Mouse (Mus musculus): Measurements from ENCODE around the gene Thoc7.
"Not testable (repeated sequence)": the region's sequence is repeated elsewhere in the genome, so short reads cannot be mapped to it uniquely, and the experiment has no call there.

Thoc7 gene

DNA sequence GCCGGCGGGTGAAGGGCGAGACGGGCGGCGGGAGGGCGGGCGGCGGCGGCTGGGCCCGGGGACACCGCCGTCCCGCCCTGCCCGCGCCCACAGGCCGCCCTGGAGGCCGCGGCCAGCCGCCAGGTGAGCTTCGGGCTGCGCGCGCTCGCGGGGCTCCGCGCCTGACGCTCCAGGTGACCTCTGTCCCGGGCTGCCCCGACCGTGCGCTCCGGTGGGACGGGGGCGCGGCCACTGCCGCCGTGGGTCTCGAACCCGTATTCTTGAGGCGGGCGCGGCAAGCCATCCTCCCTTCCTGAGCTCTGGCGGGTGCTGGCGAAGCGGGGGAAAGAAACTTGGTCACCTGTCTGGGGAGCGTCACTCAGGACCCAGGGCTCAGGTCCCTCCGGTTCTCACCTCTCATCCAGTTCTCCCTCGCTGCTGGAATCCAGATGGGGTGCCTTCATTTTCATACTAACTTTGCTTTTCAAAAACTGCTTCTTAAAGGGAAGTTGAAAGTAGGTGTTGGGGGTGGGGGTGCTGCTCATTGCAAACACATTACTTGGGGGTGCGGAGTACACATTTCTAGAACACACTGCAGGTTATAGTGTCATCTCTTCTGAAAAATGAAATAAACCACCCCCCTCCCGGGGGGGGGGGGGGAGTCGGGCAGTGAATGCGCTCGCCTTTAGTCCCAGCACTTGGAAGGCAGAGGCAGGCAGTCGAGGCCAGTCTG is at the start of gene Thoc7, which contains the start of gene Atxn7:
Gene Thoc7, minus strand, starts transcription at position 452 of the 712 bp plus-strand sequence.
Gene Atxn7, plus strand, starts transcription at position 40 of the 712 bp plus-strand sequence.
- DNase-seq (ENCODE audit: low spot score), result no peak

DNA sequence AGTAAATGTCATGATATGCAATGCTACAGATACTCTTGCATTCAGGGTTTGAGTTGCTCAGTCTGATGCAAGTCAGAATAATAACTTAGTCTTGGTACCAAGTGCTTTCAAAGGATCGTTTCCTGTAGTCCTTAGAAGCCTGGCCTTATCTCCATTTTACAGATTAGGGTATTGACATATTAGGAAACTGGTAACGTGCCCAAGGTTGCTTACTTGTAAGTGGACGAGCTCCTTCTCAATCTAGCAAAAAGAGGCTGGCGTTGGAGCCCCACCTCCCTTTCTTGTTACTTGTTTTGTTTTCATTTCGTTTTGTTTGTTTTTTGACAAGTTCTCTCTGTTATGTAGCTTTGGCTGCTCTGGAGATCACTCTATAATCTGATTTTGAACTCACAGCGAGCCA is 48.1 kb upstream of the Thoc7 start:
- DNase-seq (ENCODE audit: low spot score), result no peak

DNA sequence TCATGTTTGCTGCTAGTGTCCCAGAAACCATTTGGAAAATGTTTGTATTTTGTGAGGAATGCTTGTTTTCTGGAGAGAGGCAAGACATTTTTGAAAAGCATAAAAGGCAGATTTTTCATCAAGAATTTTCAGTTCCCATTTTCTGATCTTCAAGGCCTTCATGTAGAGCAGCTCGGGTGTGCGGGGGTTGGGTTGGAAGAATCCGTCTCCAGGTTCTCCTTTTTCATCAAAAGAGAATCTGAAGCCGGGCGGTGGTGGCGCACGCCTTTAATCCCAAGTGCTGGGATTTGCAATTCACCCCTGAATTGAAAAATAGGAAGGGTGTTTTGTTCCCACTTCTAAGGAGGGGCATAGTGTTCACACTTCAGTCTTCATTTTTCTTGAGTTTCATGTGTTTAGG is 41.1 kb upstream of the Thoc7 start:
- DNase-seq (ENCODE audit: low spot score), result no peak

DNA sequence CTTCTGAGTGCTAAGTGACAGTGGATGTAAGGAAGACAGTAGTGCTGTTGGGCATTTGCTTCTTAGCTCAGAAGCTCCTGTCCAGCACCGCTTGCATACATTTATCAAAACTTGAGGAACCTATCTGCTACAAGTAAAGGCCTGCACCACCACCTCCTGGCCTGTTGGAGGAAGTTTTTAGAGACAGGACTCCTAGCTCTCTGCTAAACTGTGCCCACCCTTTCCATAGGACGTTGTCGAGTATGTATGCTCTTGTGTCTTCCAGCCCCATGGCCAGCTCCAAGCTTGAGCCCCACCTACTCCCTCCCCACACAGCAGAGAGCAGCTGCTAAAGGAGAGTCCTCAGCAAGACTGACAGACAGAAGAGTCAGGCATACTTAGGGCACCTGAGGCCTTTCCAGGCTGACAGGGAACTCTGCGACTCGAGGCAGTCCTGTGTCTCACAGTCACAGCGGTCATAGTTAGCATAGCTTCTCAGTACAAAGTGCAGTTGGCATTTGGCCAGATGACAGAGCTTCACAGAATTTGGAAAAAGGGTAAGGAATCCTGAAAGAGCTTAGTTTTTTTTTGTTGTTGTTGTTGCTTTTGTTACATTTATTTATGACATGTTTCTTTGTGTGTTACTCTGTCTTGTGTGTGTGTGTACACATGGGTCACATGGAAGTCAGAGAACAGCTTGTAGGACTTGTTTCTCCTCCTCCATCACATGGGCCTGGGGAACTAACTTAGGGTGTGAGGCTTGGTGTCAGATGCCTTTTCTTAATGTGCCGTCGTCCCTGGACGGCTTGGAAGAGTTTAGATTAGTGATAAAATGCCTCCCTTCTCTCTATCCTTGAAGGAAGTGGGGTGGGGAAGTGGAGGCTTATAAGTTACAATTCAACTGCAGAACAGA is 33.8 kb upstream of the Thoc7 start:
- DNase-seq (ENCODE audit: low spot score), result no peak

DNA sequence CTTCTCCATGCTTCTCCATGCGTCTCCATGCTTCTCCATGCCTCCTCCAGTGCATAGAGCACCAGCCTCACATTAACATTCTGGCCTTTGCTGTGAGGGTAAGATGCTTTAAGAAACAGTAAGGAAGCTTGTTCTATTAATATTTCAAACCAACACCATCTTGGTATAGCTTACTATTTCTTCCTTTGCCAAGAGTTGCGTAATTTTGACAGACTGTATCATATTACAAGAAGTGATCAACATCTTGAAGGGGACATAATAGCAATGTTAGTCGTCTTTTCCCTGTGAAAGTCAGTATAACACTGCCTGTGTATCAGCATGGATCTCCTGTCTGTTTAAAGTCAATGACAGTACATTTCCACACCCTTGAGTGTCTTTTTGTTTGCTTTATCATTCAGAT is 29.1 kb upstream of the Thoc7 start:
- no peak for DNase-seq (ENCODE audit: low spot score)

DNA sequence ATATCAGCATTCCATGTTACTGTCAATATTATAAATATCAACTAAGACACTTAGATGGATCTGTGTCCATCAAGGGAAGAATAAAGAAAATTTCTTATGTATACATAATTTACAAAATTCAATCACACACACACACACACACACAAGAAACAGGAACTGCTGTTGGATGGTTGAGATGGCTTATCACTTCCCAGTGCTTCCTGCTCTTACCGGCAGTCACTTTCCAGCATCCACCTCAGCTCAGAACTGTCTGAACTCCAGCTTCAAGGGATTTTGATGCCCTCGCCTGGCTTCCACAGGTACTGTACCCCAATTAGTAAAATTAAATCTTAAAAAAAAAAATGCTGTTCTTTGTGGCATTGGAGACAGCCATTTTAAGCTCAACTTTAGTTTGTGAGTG is 26.7 kb upstream of the Thoc7 start:
- no peak for DNase-seq (ENCODE audit: low spot score)

DNA sequence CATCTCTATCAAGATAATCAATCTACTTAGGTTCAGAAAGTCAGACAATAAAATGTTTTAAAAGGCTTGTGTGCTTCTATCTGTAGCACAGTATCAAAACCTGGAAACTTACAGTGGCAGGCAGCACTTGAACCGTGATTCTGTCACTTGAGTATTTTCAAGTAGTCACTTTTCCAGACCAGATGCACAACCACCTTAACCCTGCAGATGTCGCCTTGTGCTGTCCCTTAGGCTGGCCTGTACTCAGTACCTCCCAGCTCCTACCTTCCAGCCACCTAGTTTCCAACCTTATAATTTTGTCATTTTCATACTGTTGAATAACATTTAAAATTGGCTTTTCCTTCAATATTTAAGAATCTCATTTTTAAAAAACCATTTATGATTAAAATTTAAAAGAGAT is 20.5 kb upstream of the Thoc7 start:
- DNase-seq (ENCODE audit: low spot score), result no peak

DNA sequence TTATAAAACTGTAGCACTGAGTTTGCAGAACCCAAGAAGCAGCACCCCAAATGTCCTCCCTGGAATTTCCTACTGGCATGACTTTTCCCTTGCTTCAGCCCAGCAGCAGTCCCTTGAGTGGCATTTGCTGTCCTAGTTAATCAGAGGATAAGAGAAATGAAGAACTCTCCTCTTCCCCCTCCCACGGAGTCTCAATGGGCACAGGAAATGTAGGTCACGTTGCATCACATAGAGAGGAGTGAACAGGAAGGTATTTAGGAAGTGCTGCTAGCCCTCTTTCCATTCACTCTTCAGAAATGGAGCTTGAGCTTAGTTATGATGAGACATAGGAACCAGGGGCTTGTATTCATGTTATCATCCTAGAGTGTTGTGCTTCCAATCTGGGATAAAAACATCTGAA is 19.6 kb upstream of the Thoc7 start:
- DNase-seq (ENCODE audit: low spot score), result no peak

DNA sequence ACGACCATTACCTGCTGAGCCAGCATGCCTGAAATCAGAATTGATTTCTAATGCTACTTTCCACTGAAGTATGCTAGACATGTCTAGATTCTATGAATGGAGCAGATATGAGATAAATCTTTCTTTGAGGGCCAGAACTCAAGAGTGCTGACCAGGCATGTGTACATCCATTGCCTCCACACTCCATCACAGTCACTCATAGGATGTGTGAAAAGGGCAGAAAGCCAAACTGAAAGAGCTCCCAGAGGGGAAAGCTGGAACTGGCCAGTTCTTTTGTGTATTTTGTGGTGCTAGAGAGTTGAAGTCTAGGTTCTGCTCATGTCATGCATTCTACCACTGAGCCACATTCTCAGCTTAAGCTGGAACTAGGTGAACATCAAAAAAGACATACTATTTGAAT is 15.8 kb upstream of the Thoc7 start:
- DNase-seq (ENCODE audit: low spot score), result no peak

DNA sequence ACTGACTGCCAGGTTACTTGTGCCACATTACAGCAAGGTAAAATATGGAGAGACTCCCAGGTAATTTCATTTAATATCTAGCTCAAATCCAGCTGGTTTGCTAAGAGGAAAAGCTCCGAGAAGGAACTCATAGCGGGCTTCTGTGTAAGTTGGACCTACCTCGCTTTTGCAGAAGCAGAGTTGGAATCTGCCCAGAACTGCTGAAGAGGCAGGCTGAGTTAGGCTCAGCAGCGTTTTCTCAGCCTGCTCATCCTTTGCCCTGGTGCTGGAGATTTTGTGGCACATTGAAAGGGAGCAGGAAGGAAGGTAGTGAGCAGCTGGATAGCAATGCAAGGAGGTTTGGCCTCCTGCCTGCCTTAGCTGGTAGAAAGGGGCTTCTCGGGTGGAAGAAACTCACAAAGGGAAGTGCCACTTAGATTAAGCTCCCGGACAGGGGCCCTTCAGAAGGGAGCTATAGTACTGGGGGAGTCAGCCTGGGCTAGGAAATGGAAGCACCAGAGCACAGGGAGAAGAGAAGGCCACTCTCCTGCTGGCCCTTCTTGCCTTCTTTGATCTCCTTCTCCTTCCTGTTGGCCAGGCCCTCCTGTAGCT is 10.1 kb upstream of the Thoc7 start:
- DNase-seq (ENCODE audit: low spot score), result no peak

DNA sequence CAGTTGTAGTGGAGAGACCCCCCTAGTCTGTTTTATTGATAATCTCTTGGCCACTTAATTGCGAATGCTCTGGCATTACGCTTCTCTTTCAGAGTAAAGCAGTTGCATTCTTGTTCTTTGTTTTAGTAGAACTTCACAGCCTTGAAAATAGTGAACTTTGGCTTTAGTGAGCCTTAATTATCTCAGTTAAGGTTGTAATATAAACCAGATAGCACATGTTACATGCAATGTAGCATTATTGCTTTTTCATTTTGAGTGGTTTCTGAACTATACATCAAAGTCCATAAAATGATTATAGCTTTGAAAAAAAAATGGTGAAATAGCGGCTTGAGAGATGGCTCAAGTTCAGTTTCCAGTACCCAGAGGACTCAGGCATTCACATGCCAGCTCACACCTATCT is 8.9 kb upstream of the Thoc7 start:
- no peak for DNase-seq (ENCODE audit: low spot score)

DNA sequence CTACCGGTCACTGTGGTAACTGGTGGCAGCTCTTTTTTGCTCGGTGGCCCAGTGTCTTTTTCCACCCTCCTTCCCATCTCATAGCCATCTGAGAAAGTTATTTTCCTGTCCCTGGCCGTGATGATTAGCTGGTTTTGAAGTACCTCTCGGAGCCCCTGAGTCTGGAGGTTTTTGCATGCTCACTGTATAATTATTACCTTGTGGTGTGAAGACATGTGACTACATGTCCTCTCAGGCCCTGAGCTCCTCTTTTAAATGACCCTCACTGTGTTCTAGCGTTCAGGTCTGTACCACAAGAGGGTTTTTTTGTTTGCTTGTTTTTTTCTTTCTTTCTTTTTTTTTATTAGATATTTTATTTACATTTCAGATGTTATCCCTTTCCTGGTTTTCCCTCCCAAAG is 6.8 kb upstream of the Thoc7 start:
- DNase-seq (ENCODE audit: low spot score), result no peak

DNA sequence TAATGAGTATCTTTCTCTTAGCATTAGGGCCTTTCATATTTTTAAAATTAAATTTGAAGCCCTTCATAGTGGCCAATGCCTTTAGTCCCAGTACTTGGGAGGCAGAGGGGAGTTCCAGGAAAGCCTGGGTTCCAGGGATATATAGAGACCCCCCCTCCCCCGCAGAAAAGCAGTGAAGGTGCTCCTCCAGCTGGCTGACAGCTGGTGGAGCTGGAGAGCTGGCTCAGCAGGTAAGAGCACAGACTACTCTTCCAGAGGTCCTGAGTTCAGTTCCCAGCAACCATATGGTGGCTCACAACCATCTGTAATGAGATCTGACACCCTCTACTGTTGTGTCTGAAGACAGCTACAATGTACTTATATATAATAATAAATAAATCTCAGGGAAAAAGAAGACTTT is 6.0 kb upstream of the Thoc7 start:
- DNase-seq (ENCODE audit: low spot score), result no peak

DNA sequence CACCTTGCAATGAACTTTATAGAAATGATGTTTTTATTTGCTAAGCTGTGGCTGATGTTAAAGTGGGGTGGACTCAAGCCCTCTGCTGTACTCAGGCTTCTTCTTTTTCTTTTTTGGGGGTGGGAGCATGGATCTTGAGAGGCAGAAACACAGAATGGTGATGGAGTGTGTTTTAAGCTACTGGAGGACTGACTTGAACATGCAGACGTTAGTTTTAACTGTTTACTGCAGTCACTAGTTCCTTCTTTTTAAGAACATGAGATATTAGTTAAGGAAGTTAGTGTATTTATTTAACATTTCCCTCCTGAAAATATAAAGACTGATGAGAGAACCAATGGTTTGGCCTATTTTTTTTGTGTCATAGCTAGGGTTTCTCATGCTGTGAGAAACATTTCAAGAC is 1.9 kb upstream of the Thoc7 start:
- DNase-seq (ENCODE audit: low spot score), result no peak

DNA sequence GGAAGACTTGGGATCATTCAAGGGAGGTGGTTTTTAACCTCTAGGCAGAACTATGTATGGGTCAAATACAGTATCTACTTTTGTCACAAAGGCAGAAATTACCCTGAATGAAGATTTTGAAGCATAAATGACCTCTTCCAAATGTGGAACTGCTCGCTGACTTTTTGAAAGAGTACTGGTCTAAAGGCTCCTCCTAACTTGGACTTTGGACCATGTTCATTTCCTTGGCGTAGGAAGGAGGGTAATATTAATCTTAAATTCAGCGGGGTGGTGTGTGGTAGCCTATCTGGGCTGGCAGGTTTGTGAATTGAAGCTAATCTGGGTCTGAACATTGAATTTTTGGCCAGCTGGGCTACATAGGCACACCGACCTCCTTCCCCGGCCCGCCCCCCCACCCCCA is 824 bp upstream of the Thoc7 start:
- DNase-seq (ENCODE audit: low spot score), result no peak

DNA sequence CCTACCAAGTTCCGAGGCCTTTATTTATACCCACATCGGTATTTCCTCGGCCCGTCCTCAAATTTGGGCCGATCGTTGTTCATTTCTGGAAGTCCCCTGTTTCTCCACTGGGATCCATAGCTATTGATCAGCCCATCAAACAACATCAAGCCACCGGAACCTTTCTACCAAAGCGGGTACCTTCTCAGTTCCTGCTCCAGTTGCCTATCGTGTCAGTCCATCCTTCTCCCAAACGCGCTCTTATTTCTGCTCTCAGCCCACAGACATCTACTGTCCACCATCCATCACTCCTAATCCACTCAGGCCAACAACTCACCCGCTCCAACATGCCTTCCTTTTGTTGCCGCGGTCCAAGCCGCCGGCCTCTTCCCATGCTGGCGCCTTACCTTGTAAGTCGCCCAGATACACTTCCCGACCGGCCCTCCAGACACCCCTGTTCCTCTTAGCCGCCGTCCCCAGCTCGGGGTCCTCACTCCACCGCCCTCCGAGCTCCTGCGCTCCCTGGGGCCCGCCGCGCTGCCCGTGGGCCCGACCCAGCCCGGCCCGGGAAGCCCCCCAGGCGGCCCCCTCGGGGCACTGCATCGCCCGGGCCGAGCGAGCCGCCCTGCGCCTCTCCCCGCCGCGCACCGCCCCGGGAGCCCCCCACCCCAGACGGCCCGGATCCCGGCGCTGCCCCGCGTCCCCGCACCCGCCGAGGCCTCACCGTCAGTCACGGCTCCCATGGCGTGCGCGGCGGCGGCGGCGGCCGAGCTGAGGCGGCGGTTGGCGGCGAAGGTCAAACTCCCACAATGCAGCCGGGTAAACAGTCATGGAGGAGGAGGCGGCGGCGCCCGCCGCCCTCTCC is 948 bp downstream of the Thoc7 start:
- DNase-seq (ENCODE audit: low spot score), result no peak

DNA sequence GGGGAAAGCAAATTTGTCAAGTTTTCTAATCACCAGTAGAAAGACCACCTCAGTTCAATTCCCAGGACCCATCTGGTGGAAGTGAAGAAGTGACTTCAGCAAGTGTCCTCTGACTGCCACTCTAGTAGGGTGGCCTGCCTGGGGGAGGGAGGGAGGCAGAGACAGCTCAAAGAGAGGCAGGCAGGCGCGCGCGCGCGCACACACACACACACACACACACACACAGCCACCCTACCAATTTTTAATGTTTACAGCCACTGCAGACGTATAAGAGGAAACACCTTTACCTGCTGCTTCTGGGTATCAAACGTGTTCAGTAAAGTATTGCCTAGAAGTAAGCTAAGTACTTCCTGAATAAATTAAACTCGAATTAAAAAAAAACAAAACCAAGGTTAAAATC is 1.6 kb downstream of the Thoc7 start:
- no peak for DNase-seq (ENCODE audit: low spot score)

DNA sequence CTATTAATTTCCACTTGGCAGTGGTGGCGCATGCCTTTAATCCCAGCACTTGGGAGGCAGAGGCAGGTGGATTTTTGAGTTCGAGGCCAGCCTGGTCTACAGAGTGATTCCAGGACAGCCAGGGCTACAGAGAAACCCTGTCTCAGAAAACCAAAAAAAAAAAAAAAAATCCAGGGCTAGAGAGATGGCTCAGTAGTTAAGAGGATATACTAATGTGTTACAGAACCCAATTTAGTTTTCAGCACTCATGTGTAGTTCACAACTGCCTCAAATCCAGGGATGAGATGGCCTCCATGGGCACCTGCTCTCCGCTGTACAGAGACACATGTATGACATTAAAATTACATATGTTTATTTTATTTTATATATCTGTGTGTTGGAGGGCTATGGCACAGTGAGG is 9.5 kb downstream of the Thoc7 start:
- DNase-seq (ENCODE audit: low spot score), result not testable (repeated sequence)

DNA sequence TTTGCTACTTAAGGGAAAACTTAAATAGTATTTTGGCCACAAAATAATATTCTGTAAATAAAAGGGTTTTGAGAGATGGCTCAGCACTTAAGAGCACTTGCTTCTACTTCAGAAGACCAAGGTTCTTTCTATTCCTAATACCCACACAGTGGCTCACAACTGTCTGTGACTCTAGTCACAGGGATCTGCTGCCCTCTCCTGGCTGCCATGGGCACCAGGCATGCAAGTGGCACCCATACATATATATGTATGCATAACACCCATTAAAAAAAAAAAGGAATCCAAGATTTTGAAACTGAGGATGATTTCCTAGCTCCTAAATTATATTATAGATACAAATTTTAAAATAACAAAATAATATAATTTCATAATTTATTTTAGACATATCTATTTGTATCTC is 11.3 kb downstream of the Thoc7 start:
- no peak for DNase-seq (ENCODE audit: low spot score)

DNA sequence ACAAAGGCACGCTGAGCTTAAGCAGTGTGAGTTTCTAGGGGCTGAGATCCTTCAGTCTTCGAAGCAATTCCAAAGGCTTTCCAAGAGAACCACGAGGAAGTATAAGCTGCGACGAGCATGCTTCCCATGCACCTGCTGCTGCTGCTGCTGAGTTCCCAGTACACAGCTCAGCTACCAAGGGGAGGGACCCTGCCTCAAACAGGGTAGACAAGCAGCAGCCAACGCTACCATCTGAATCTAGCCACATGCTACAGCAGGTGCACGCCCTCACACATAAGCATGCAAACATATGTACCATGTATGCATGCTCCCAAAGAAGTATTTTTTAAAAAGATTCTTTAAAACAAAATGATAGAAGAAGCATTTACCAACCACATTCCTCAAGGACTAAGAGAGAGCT is 13.3 kb downstream of the Thoc7 start:
- DNase-seq (ENCODE audit: low spot score), result no peak

DNA sequence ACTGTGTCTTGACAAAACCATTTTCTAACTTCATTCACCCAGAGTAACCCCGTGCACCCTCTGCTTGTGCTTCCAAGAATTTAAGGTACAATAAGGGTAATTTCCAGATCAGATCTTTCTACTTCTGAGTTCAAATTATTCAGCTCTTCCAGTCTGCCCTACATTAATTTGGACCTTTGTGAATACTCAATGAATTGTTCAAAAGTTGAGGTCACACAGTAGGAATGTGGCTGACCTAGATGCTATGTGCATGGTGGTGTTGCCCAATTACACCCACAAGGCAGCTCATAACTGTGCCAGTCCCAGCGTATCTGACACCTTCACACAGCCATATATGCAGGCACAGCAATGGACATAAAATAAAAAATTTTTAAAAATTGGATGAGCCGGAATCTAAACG is 17.0 kb downstream of the Thoc7 start:
- DNase-seq (ENCODE audit: low spot score), result no peak

DNA sequence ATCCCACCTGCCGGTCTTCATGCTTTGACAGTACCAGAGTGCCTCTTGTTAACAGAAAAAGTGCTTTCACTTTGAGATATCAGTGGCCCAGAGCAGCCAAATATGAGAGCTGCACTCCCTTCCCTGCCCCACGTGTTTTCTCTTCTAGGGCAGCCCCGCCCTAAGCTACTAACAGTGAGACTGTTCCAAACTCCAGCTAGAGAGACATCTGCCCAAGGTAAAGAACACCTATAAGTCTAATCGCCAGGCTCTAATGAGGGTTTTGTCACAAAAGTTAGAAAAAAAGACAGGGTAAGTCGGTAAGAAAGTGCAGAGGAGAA is 27.6 kb downstream of the Thoc7 start:
- no peak for DNase-seq (ENCODE audit: low spot score)
